Comparison of ENCODE assay signal across 27 mouse cellular contexts in genomic region chr4:32212593-32212992, GRCm38 (mm10). TPM values are rescaled to one million over a fixed set of nuclear protein-coding genes. Genes with fewer than 3 reads are reported as not detected.
A peak's percentile ranks its signal among the peaks of the same experiment; 100 is the strongest.
DNase-seq lines count a peak whose midpoint lies in the region; ATAC-seq and TF ChIP-seq lines count a peak whose summit lies in the region.
"Had no signal": no experiment of that assay in that cellular context is flagged by ENCODE, and none has a peak within 500 bp of the region (broad histone marks: within the 10 kb centered on the region; RNA-seq: fewer than 3 reads in every experiment).

No protein-coding gene starts in this region.

- no peak overlapping the region for H3K9ac ChIP-seq in heart, embryonic 13.5 days
- H3K9ac ChIP-seq in kidney, embryonic 15.5 days: no peak overlapping the region
- H3K9ac ChIP-seq in lung, embryonic 14.5 days: no peak overlapping the region
- no peak overlapping the region for H3K9ac ChIP-seq in stomach, embryonic 15.5 days
- H3K9ac ChIP-seq: embryonic facial prominence, embryonic 12.5 days; embryonic facial prominence, embryonic 15.5 days; forebrain, postnatal 0 days; hindbrain, embryonic 13.5 days had no signal

- no peak overlapping the region for H3K4me2 ChIP-seq in heart, embryonic 13.5 days
- no peak overlapping the region for H3K4me2 ChIP-seq in kidney, embryonic 15.5 days
- H3K4me2 ChIP-seq in lung, embryonic 14.5 days: no peak overlapping the region
- H3K4me2 ChIP-seq in stomach, embryonic 15.5 days: no peak overlapping the region
- H3K4me2 ChIP-seq: embryonic facial prominence, embryonic 12.5 days; embryonic facial prominence, embryonic 15.5 days; heart, embryonic 11.5 days; hindbrain, embryonic 13.5 days had no signal

- H3K4me3 ChIP-seq in heart, embryonic 13.5 days: no peak overlapping the region
- H3K4me3 ChIP-seq in kidney, embryonic 15.5 days (replicated peaks): no peak overlapping the region
- no peak overlapping the region for H3K4me3 ChIP-seq in lung, embryonic 14.5 days (ENCODE audit: low read depth, low read length)
- no peak overlapping the region for H3K4me3 ChIP-seq in stomach, embryonic 15.5 days (replicated peaks)
- H3K4me3 ChIP-seq: embryonic facial prominence, embryonic 12.5 days; embryonic facial prominence, embryonic 15.5 days; hindbrain, embryonic 10.5 days; hindbrain, embryonic 13.5 days had no signal

- intact Hi-C loops in heart, postnatal 25 days (cut with DNase I): no loop called here

- H3K27ac ChIP-seq in heart, embryonic 13.5 days (replicated peaks): peak overlapping the region; percentile 42; the same call in 1 of the 2 replicates
- H3K27ac ChIP-seq in kidney, embryonic 15.5 days: no peak overlapping the region
- no peak overlapping the region for H3K27ac ChIP-seq in lung, embryonic 14.5 days (ENCODE audit: low read depth)
- no peak overlapping the region for H3K27ac ChIP-seq in stomach, embryonic 15.5 days
- H3K27ac ChIP-seq: embryonic facial prominence, embryonic 12.5 days; embryonic facial prominence, embryonic 15.5 days; hindbrain, embryonic 10.5 days; hindbrain, embryonic 13.5 days had no signal

- TF ChIP-seq CTCF in lung, embryonic 14.5 days (IDR thresholded peaks at IDR 0.05; ENCODE audit: low read depth): no peak

- DNase-seq in heart, postnatal 25 days (ENCODE audit: low spot score): no peak
- DNase-seq in kidney, postnatal 10 days: no peak
- no peak for DNase-seq in lung, embryonic 14.5 days
- no peak for DNase-seq in lung, postnatal 36 days
- DNase-seq in frontal cortex, adult 2 months (ENCODE audit: extremely low spot score in 1 of 2, low spot score in 1 of 2): no peak
- DNase-seq: adrenal gland, adult 2 months; adrenal gland, postnatal 14 days; cerebellum, adult 11 months; cerebellum, adult 2 months; cerebellum, adult 9-11 months; cerebellum, postnatal 25 days; forebrain, postnatal 0 days; gastrocnemius, postnatal 25 days; heart, adult 18-20 months; heart, postnatal 36 days had no signal

- H3K36me3 ChIP-seq in heart, embryonic 13.5 days: no peaks in the 10 kb centered on the region
- no peaks in the 10 kb centered on the region for H3K36me3 ChIP-seq in kidney, embryonic 15.5 days
- H3K36me3 ChIP-seq in lung, embryonic 14.5 days (ENCODE audit: insufficient read depth): no peaks in the 10 kb centered on the region
- no peaks in the 10 kb centered on the region for H3K36me3 ChIP-seq in stomach, embryonic 15.5 days
- H3K36me3 ChIP-seq: embryonic facial prominence, embryonic 12.5 days; embryonic facial prominence, embryonic 15.5 days; G1E; hindbrain, embryonic 10.5 days; hindbrain, embryonic 13.5 days had no signal

- H3K4me1 ChIP-seq in heart, embryonic 13.5 days: peaks cover 31% of the 10 kb centered on the region
- H3K4me1 ChIP-seq in kidney, embryonic 15.5 days: peaks cover 9% of the 10 kb centered on the region; the same call in 1 of the 2 replicates
- peaks cover 11% of the 10 kb centered on the region for H3K4me1 ChIP-seq in lung, embryonic 14.5 days (ENCODE audit: insufficient read depth)
- peaks cover 6% of the 10 kb centered on the region; the same call in 1 of the 2 replicates for H3K4me1 ChIP-seq in stomach, embryonic 15.5 days
- H3K4me1 ChIP-seq: embryonic facial prominence, embryonic 15.5 days; hindbrain, embryonic 10.5 days had no signal

- H3K27me3 ChIP-seq in heart, embryonic 13.5 days (replicated peaks): no peaks in the 10 kb centered on the region
- no peaks in the 10 kb centered on the region; the same call in 1 of the 2 replicates for H3K27me3 ChIP-seq in kidney, embryonic 15.5 days
- no peaks in the 10 kb centered on the region for H3K27me3 ChIP-seq in lung, embryonic 14.5 days (ENCODE audit: insufficient read depth, low read length)
- no peaks in the 10 kb centered on the region for H3K27me3 ChIP-seq in stomach, embryonic 15.5 days (replicated peaks)
- H3K27me3 ChIP-seq: CH12.LX; embryonic facial prominence, embryonic 12.5 days; embryonic facial prominence, embryonic 15.5 days; hindbrain, embryonic 13.5 days; Patski had no signal

- ATAC-seq in heart, embryonic 13.5 days (ENCODE audit: extremely low read depth, insufficient number of reproducible peaks, low FRiP score, low TSS enrichment): no peak
- 0 out of 2 replicates have a peak, but pooled peaks have one; percentile 22 for ATAC-seq in kidney, embryonic 15.5 days (replicated peaks; ENCODE audit: low FRiP score)
- ATAC-seq in lung, embryonic 14.5 days (ENCODE audit: insufficient read depth): peak; percentile 58; the same call in 1 of the 2 replicates
- peak; percentile 82 for ATAC-seq in stomach, embryonic 15.5 days (ENCODE audit: insufficient read depth, low FRiP score, low read depth)
- ATAC-seq: forebrain, postnatal 0 days; hindbrain, embryonic 16.5 days; Patski had no signal

- H3K9me3 ChIP-seq in heart, embryonic 13.5 days: no peaks in the 10 kb centered on the region
- H3K9me3 ChIP-seq in kidney, embryonic 15.5 days (replicated peaks): no peaks in the 10 kb centered on the region
- H3K9me3 ChIP-seq in lung, embryonic 14.5 days (ENCODE audit: low read depth, low read length): no peaks in the 10 kb centered on the region
- no peaks in the 10 kb centered on the region for H3K9me3 ChIP-seq in stomach, embryonic 15.5 days
- H3K9me3 ChIP-seq: embryonic facial prominence, embryonic 12.5 days; embryonic facial prominence, embryonic 15.5 days; G1E; hindbrain, embryonic 10.5 days; hindbrain, embryonic 13.5 days had no signal

RNA-seq across cellular contexts. Expression of gene Bach2, which starts 26.0 kb away (rescaled TPM):
- 7.0 and 7.1 TPM in 2 replicates for polyA plus RNA-seq in heart, embryonic 13.5 days (2015; fragmentation: Nextera tagmentation; extraction: Ambion mirVana)
- total RNA-seq in heart, postnatal 25 days (2021): 1 to 10 TPM; 6.9 to 7.9 TPM
- polyA plus RNA-seq in kidney, embryonic 15.5 days (2015; fragmentation: Nextera tagmentation; extraction: Ambion mirVana): 8.0 and 8.8 TPM in 2 replicates
- 12.8 and 16.1 TPM in 2 replicates for polyA plus RNA-seq in lung, embryonic 14.5 days (2014; fragmentation: Nextera tagmentation; extraction: Ambion mirVana)
- 5.2 TPM in 2 replicates for polyA plus RNA-seq in stomach, embryonic 15.5 days (2015; fragmentation: Nextera tagmentation; extraction: Ambion mirVana)
- 4.8 and 6.2 TPM in 2 replicates for polyA plus RNA-seq in frontal cortex, adult 2 months (2012; rRNA removed)
- total RNA-seq: CH12.LX had no signal
- polyA plus RNA-seq: G1E had no signal
